Mouse (Mus musculus): ENCODE results near the gene Lclat1.

- TF ChIP-seq CTCF (IDR thresholded peaks at IDR 0.05; ENCODE audit: borderline replicate concordance, insufficient read depth, low read depth, low read length) (no peak), POLR2A (IDR thresholded peaks at IDR 0.05; ENCODE audit: borderline replicate concordance, insufficient read depth, low read length) (no peak)
These were observed 56.3 kb downstream of the Lclat1 start for GRCm38 (mm10) chr17:73164121-73164520.

Measured in cerebellum, adult 2 months (tissue).